Mouse (Mus musculus): ENCODE measurements around the gene Creb1.
"Not testable (repeated sequence)": the region's sequence is repeated elsewhere in the genome, so short reads cannot be mapped to it uniquely, and the experiment has no call there.

The Creb1 gene

GRCm38 (mm10) chr1:64533471-64534443, 1.3 kb downstream of the Creb1 start:
- in situ Hi-C loops (cut with MboI; ENCODE audit: unreplicated experiment in 2 of 2) = loop anchor here (5.0 to 25.0 kb wide), 4 partner anchors 81 to 446 kb away; partner anchors contain the start of gene Klf7 (in 1 of the 2)

GRCm38 (mm10) chr1:64538837-64539367, 6.5 kb downstream of the Creb1 start:
- in situ Hi-C loops (cut with MboI; ENCODE audit: unreplicated experiment in 2 of 2) = loop anchor here in 1 of 2 experiments (25.0 kb wide), 1 partner anchor 427 kb away; the partner anchor contains the start of gene Klf7

- in situ Hi-C loops (cut with MboI; ENCODE audit: unreplicated experiment in 2 of 2) = loop anchor here in 1 of 2 experiments (25.0 kb wide), 1 partner anchor 431 kb away; the partner anchor contains the start of gene Klf7
Observed at GRCm38 (mm10) chr1:64543750-64544149, 11.3 kb downstream of the Creb1 start.

GRCm38 (mm10) chr1:64546070-64546469, 13.6 kb downstream of the Creb1 start:
- in situ Hi-C loops (cut with MboI; ENCODE audit: unreplicated experiment in 2 of 2) = loop anchor here (5.0 to 25.0 kb wide), 3 partner anchors 51 to 434 kb away; partner anchors contain the start of gene Klf7 (in 1 of the 2)

GRCm38 (mm10) chr1:64549380-64549779, 16.9 kb downstream of the Creb1 start:
- in situ Hi-C loops (cut with MboI; ENCODE audit: unreplicated experiment in 2 of 2) = loop anchor here (5.0 to 25.0 kb wide), 3 partner anchors 48 to 437 kb away; partner anchors contain the start of gene Klf7 (in 1 of the 2)

GRCm38 (mm10) chr1:64551908-64552307, 19.5 kb downstream of the Creb1 start:
- in situ Hi-C loops (cut with MboI; ENCODE audit: unreplicated experiment in 2 of 2) = no loop called here

GRCm38 (mm10) chr1:64560105-64560504, 27.7 kb downstream of the Creb1 start:
- in situ Hi-C loops (cut with MboI; ENCODE audit: unreplicated experiment in 2 of 2) = no loop called here

GRCm38 (mm10) chr1:64568206-64568605, 35.8 kb downstream of the Creb1 start:
- in situ Hi-C loops (cut with MboI; ENCODE audit: unreplicated experiment in 2 of 2) = no loop called here

- in situ Hi-C loops (cut with MboI; ENCODE audit: unreplicated experiment in 2 of 2) = no loop called here
Observed at GRCm38 (mm10) chr1:64576022-64576421, 43.6 kb downstream of the Creb1 start.

GRCm38 (mm10) chr1:64576732-64577131, 44.3 kb downstream of the Creb1 start:
- in situ Hi-C loops (cut with MboI; ENCODE audit: unreplicated experiment in 2 of 2) = no loop called here

GRCm38 (mm10) chr1:64577911-64578310, 45.5 kb downstream of the Creb1 start:
- in situ Hi-C loops (cut with MboI; ENCODE audit: unreplicated experiment in 2 of 2) = not testable (repeated sequence)

GRCm38 (mm10) chr1:64578801-64579200, 46.4 kb downstream of the Creb1 start:
- in situ Hi-C loops (cut with MboI; ENCODE audit: unreplicated experiment in 2 of 2) = no loop called here

- in situ Hi-C loops (cut with MboI; ENCODE audit: unreplicated experiment in 2 of 2) = loop anchor here in 1 of 2 experiments (5.0 kb wide), 1 partner anchor 52 kb away; no protein-coding TSS in a partner anchor
Observed at GRCm38 (mm10) chr1:64598926-64599325, 66.5 kb downstream of the Creb1 start.

GRCm38 (mm10) chr1:64600413-64601077, 68.1 kb downstream of the Creb1 start:
- in situ Hi-C loops (cut with MboI; ENCODE audit: unreplicated experiment in 2 of 2) = no loop called here

- in situ Hi-C loops (cut with MboI; ENCODE audit: unreplicated experiment in 2 of 2) = no loop called here
Observed at GRCm38 (mm10) chr1:64601242-64601842, 68.9 kb downstream of the Creb1 start.

GRCm38 (mm10) chr1:64603381-64603780, 70.9 kb downstream of the Creb1 start:
- in situ Hi-C loops (cut with MboI; ENCODE audit: unreplicated experiment in 2 of 2) = no loop called here

- in situ Hi-C loops (cut with MboI; ENCODE audit: unreplicated experiment in 2 of 2) = no loop called here
Observed at GRCm38 (mm10) chr1:64609145-64609544, 76.7 kb downstream of the Creb1 start.

- in situ Hi-C loops (cut with MboI; ENCODE audit: unreplicated experiment in 2 of 2) = loop anchor here in 1 of 2 experiments (10.0 kb wide), 1 partner anchor 315 kb away; no protein-coding TSS in a partner anchor
Observed at GRCm38 (mm10) chr1:64609976-64610375, 77.5 kb downstream of the Creb1 start.

GRCm38 (mm10) chr1:64614311-64614710, 81.9 kb downstream of the Creb1 start:
- in situ Hi-C loops (cut with MboI; ENCODE audit: unreplicated experiment in 2 of 2) = loop anchor here in 1 of 2 experiments (10.0 kb wide), 1 partner anchor 310 kb away; no protein-coding TSS in a partner anchor

GRCm38 (mm10) chr1:64614801-64615345, 82.4 kb downstream of the Creb1 start:
- in situ Hi-C loops (cut with MboI; ENCODE audit: unreplicated experiment in 2 of 2) = loop anchor here in 1 of 2 experiments (10.0 kb wide), 1 partner anchor 310 kb away; no protein-coding TSS in a partner anchor
